Mouse (Mus musculus): ENCODE results near the gene Tll2. TPM values are rescaled to one million over a fixed set of nuclear protein-coding genes. Genes with fewer than 3 reads are reported as not detected.

The Tll2 gene
- polyA plus RNA-seq, 1 experiment from 2014 or later: not detected

DNA sequence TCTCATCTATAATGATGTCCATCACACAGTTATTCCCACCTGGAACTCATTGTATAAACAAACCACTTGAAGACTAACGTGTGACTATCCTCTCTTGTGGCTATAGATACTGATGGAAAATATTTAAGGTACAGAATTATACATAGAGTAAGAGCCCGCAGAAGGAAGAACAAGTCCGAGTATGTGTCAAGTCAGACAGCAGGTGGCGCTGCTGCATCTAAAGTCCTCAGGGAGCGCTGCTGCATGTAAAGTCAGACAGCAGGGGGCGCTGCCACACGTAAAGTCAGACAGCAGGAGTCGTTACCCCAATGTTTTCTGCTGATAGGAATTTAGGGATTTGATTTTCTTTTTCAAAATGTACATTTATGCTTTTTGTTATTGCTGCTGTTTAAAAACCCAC lies 135.1 kb downstream of the Tll2 start:
- 0 out of 2 replicates have a peak, but pooled peaks have one; percentile 34 for ATAC-seq (replicated peaks; ENCODE audit: low FRiP score)
- DNase-seq (ENCODE audit: low spot score): peak; percentile 70
- H3K4me1 ChIP-seq (replicated peaks; ENCODE audit: control insufficient read depth, insufficient read depth, low read length): no peaks in the 10 kb centered on the region
- no peak overlapping the region for H3K4me2 ChIP-seq
- 8% methylated on average over 8 of the region's 8 CpGs for WGBS
- no peak overlapping the region for H3K27ac ChIP-seq (ENCODE audit: low read depth, low read length)
- no peaks in the 10 kb centered on the region for H3K9me3 ChIP-seq (ENCODE audit: control insufficient read depth, low read length)
- no peaks in the 10 kb centered on the region for H3K27me3 ChIP-seq (replicated peaks; ENCODE audit: control insufficient read depth, insufficient read depth, low read length)
- no peak overlapping the region for H3K4me3 ChIP-seq (ENCODE audit: low read depth, low read length)
- no peak overlapping the region for H3K9ac ChIP-seq (ENCODE audit: low read depth, low read length)
- H3K36me3 ChIP-seq (ENCODE audit: control insufficient read depth, insufficient read depth, low read length): no peaks in the 10 kb centered on the region

- WGBS: 63% methylated on average over 4 of the region's 4 CpGs
- Histone ChIP-seq H3K4me1 (replicated peaks; ENCODE audit: control insufficient read depth, insufficient read depth, low read length) (no peaks in the 10 kb centered on the region), H3K9me3 (ENCODE audit: control insufficient read depth, low read length) (no peaks in the 10 kb centered on the region), H3K9ac (ENCODE audit: low read depth, low read length) (no peak overlapping the region), H3K4me3 (ENCODE audit: low read depth, low read length) (no peak overlapping the region), H3K36me3 (ENCODE audit: control insufficient read depth, insufficient read depth, low read length) (no peaks in the 10 kb centered on the region), H3K27ac (ENCODE audit: low read depth, low read length) (no peak overlapping the region), H3K27me3 (replicated peaks; ENCODE audit: control insufficient read depth, insufficient read depth, low read length) (no peaks in the 10 kb centered on the region), H3K4me2 (no peak overlapping the region)
- DNase-seq (ENCODE audit: low spot score) (no peak), ATAC-seq (replicated peaks; ENCODE audit: low FRiP score) (no peak)
Measured at GRCm38 (mm10) chr19:41054702-41055101, 151.9 kb downstream of the Tll2 start.

- Histone ChIP-seq H3K27me3 (replicated peaks; ENCODE audit: control insufficient read depth, insufficient read depth, low read length) (no peaks in the 10 kb centered on the region), H3K4me2 (no peak overlapping the region), H3K27ac (ENCODE audit: low read depth, low read length) (no peak overlapping the region), H3K4me1 (replicated peaks; ENCODE audit: control insufficient read depth, insufficient read depth, low read length) (no peaks in the 10 kb centered on the region), H3K36me3 (ENCODE audit: control insufficient read depth, insufficient read depth, low read length) (no peaks in the 10 kb centered on the region), H3K9me3 (ENCODE audit: control insufficient read depth, low read length) (no peaks in the 10 kb centered on the region), H3K9ac (ENCODE audit: low read depth, low read length) (no peak overlapping the region), H3K4me3 (ENCODE audit: low read depth, low read length) (no peak overlapping the region)
- WGBS: 29% methylated on average over 10 of the region's 10 CpGs
- ATAC-seq (replicated peaks; ENCODE audit: low FRiP score) (no peak), DNase-seq (ENCODE audit: low spot score) (no peak)
Measured at GRCm38 (mm10) chr19:41053530-41053929, 153.1 kb downstream of the Tll2 start.

DNA sequence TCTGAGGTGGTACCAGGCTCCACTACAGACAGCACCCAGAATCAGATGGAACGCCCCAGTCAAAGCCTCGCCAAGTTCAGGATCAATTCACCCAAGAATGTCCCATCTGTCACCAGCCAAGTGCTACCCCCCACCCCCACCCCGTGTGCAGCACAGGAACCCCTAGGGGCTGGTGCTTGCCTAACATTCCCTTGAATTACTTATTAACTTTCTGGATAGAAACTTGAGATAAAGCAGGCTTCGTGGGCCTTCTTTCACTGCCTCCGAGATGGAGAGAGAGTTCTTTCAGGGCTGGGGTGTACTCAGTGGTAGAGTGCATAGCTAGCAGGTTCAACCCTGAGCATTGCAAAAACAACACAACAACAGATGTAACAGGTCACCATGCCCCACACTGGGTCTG lies 154.4 kb downstream of the Tll2 start:
- no peak overlapping the region for H3K27ac ChIP-seq (ENCODE audit: low read depth, low read length)
- H3K4me2 ChIP-seq: no peak overlapping the region
- no peaks in the 10 kb centered on the region for H3K27me3 ChIP-seq (replicated peaks; ENCODE audit: control insufficient read depth, insufficient read depth, low read length)
- no peaks in the 10 kb centered on the region for H3K9me3 ChIP-seq (ENCODE audit: control insufficient read depth, low read length)
- ATAC-seq (replicated peaks; ENCODE audit: low FRiP score): no peak
- DNase-seq (ENCODE audit: low spot score): no peak
- H3K4me3 ChIP-seq (ENCODE audit: low read depth, low read length): no peak overlapping the region
- WGBS: 57% methylated on average over 5 of the region's 5 CpGs
- no peaks in the 10 kb centered on the region for H3K4me1 ChIP-seq (replicated peaks; ENCODE audit: control insufficient read depth, insufficient read depth, low read length)
- H3K36me3 ChIP-seq (ENCODE audit: control insufficient read depth, insufficient read depth, low read length): no peaks in the 10 kb centered on the region
- H3K9ac ChIP-seq (ENCODE audit: low read depth, low read length): no peak overlapping the region

DNA sequence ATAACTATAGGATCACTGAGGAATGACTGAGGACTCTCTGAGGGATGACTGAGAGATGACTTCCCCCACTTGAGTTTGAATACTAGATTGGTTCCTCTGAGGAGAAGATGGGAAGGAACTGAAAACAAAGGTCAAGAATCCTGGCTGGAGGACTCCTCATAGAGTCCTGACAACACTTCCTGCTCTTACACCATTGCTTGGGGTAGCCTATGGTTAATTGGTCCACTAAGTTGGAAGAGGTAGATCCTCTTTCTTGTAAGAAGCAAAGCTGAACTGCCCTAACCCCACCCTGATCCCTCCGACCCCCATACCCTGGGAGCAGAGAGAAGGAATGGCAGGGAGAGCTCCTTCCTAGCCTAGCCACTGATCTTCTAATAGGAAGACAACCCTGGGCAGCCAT lies 154.9 kb downstream of the Tll2 start:
- Histone ChIP-seq H3K9me3 (ENCODE audit: control insufficient read depth, low read length) (no peaks in the 10 kb centered on the region), H3K27ac (ENCODE audit: low read depth, low read length) (no peak overlapping the region), H3K9ac (ENCODE audit: low read depth, low read length) (no peak overlapping the region), H3K4me3 (ENCODE audit: low read depth, low read length) (no peak overlapping the region), H3K27me3 (replicated peaks; ENCODE audit: control insufficient read depth, insufficient read depth, low read length) (no peaks in the 10 kb centered on the region), H3K4me2 (no peak overlapping the region), H3K36me3 (ENCODE audit: control insufficient read depth, insufficient read depth, low read length) (no peaks in the 10 kb centered on the region), H3K4me1 (replicated peaks; ENCODE audit: control insufficient read depth, insufficient read depth, low read length) (no peaks in the 10 kb centered on the region)
- 70% methylated on average over 1 of the region's 1 CpGs for WGBS
- DNase-seq (ENCODE audit: low spot score): no peak
- ATAC-seq (replicated peaks; ENCODE audit: low FRiP score): no peak

GRCm38 (mm10) chr19:41048187-41048559 lies 158.5 kb downstream of the Tll2 start:
- ATAC-seq (replicated peaks; ENCODE audit: low FRiP score): no peak
- Histone ChIP-seq H3K9me3 (ENCODE audit: control insufficient read depth, low read length) (no peaks in the 10 kb centered on the region), H3K27ac (ENCODE audit: low read depth, low read length) (no peak overlapping the region), H3K4me2 (no peak overlapping the region), H3K9ac (ENCODE audit: low read depth, low read length) (no peak overlapping the region), H3K4me1 (replicated peaks; ENCODE audit: control insufficient read depth, insufficient read depth, low read length) (no peaks in the 10 kb centered on the region), H3K4me3 (ENCODE audit: low read depth, low read length) (no peak overlapping the region), H3K36me3 (ENCODE audit: control insufficient read depth, insufficient read depth, low read length) (no peaks in the 10 kb centered on the region), H3K27me3 (replicated peaks; ENCODE audit: control insufficient read depth, insufficient read depth, low read length) (0 out of 2 replicates have a peak, but pooled peaks cover 2% of the 10 kb centered on the region)
- WGBS: 66% methylated on average over 3 of the region's 3 CpGs
- no peak for DNase-seq (ENCODE audit: low spot score)

GRCm38 (mm10) chr19:41047437-41048186 lies 159.0 kb downstream of the Tll2 start:
- Histone ChIP-seq H3K9ac (ENCODE audit: low read depth, low read length) (no peak overlapping the region), H3K27me3 (replicated peaks; ENCODE audit: control insufficient read depth, insufficient read depth, low read length) (0 out of 2 replicates have a peak, but pooled peaks cover 2% of the 10 kb centered on the region), H3K4me3 (ENCODE audit: low read depth, low read length) (no peak overlapping the region), H3K4me2 (no peak overlapping the region), H3K4me1 (replicated peaks; ENCODE audit: control insufficient read depth, insufficient read depth, low read length) (no peaks in the 10 kb centered on the region), H3K9me3 (ENCODE audit: control insufficient read depth, low read length) (no peaks in the 10 kb centered on the region), H3K36me3 (ENCODE audit: control insufficient read depth, insufficient read depth, low read length) (no peaks in the 10 kb centered on the region), H3K27ac (ENCODE audit: low read depth, low read length) (no peak overlapping the region)
- no peak for DNase-seq (ENCODE audit: low spot score)
- no peak for ATAC-seq (replicated peaks; ENCODE audit: low FRiP score)
- 82% methylated on average over 9 of the region's 9 CpGs for WGBS

DNA sequence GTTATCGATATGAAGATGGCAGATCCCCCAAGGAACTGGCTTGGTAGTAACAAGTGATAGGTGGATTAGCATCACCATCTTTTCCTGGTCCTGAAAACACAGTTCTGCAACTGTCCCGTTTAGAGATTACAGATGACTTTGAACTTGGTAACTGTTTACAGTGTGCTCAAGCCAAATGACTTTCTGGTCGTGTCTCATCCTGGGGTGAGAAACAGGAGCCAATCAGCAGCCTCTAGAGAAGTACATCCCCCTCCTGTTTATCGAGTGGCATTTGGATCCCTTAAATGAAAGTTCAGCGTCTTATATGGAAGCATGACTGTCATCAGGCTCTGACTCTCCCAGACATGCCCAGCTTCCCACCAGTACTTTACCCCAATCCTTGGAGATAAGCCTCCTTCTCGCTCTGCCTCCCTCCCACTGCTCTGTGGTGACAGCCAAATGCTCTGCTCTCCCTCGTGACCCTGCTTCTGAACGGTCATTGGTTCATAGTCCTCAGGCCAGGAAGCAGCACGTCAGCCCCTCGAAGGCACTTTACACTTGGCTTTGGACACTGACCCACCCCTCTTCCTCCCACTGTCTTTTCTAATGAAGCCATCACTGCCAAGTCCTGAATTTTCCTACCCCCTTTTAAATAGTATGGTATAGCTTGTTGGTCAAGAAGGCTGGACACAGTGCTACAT lies 161.4 kb downstream of the Tll2 start:
- H3K9me3 ChIP-seq (ENCODE audit: control insufficient read depth, low read length): no peaks in the 10 kb centered on the region
- H3K36me3 ChIP-seq (ENCODE audit: control insufficient read depth, insufficient read depth, low read length): no peaks in the 10 kb centered on the region
- DNase-seq (ENCODE audit: low spot score): no peak
- no peak overlapping the region for H3K4me3 ChIP-seq (ENCODE audit: low read depth, low read length)
- 40% methylated on average over 10 of the region's 10 CpGs for WGBS
- H3K9ac ChIP-seq (ENCODE audit: low read depth, low read length): no peak overlapping the region
- H3K4me1 ChIP-seq (replicated peaks; ENCODE audit: control insufficient read depth, insufficient read depth, low read length): no peaks in the 10 kb centered on the region
- no peak for ATAC-seq (replicated peaks; ENCODE audit: low FRiP score)
- H3K4me2 ChIP-seq: no peak overlapping the region
- H3K27ac ChIP-seq (ENCODE audit: low read depth, low read length): no peak overlapping the region
- 0 out of 2 replicates have a peak, but pooled peaks cover 2% of the 10 kb centered on the region for H3K27me3 ChIP-seq (replicated peaks; ENCODE audit: control insufficient read depth, insufficient read depth, low read length)

- Histone ChIP-seq H3K27ac (ENCODE audit: low read depth, low read length) (no peak overlapping the region), H3K4me3 (ENCODE audit: low read depth, low read length) (no peak overlapping the region), H3K4me2 (no peak overlapping the region), H3K9ac (ENCODE audit: low read depth, low read length) (no peak overlapping the region), H3K4me1 (replicated peaks; ENCODE audit: control insufficient read depth, insufficient read depth, low read length) (no peaks in the 10 kb centered on the region), H3K27me3 (replicated peaks; ENCODE audit: control insufficient read depth, insufficient read depth, low read length) (no peaks in the 10 kb centered on the region), H3K36me3 (ENCODE audit: control insufficient read depth, insufficient read depth, low read length) (no peaks in the 10 kb centered on the region), H3K9me3 (ENCODE audit: control insufficient read depth, low read length) (no peaks in the 10 kb centered on the region)
- no peak for DNase-seq (ENCODE audit: low spot score)
- ATAC-seq (replicated peaks; ENCODE audit: low FRiP score): no peak
- WGBS: 76% methylated on average over 7 of the region's 7 CpGs
Measured at GRCm38 (mm10) chr19:41039110-41039509, 167.5 kb downstream of the Tll2 start.
